Mouse (Mus musculus): ENCODE results near the gene Rtf2. TPM values are rescaled to one million over a fixed set of nuclear protein-coding genes. Genes with fewer than 3 reads are reported as not detected.

Gene Rtf2
- polyA plus RNA-seq, 1 experiment = 53.6 TPM

DNA sequence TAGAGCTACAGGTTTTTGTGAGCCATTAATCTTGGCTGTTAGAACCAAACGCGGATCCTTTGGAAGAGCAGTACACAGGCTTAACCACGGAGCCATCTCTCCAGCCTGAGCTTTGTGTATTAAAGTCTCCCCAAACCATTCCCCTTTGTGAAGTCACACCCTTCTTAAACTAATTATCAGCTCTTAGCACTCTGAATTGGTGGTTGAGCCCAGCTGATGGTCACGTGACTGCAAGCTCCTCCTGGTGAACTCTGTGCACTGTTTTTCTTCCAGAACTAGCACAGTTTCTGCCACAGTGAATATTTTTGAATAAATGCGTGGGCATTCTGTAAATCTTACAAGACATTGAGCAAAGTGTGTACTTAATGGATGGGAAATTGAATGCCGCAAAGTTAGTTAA, 820 bp downstream of the Rtf2 start:
- WGBS = 26% methylated on average over 6 of the region's 6 CpGs
- TF ChIP-seq CTCF (IDR thresholded peaks at IDR 0.05; ENCODE audit: control insufficient read depth, insufficient read depth, low read length) = no peak
- no peak for TF ChIP-seq POLR2A (IDR thresholded peaks at IDR 0.05; ENCODE audit: borderline replicate concordance, control insufficient read depth, low read depth, low read length)
- Histone ChIP-seq H3K4me3 (replicated peaks; ENCODE audit: control insufficient read depth, low read depth, low read length) (peak overlapping the region; percentile 80), H3K27ac (ENCODE audit: control insufficient read depth, insufficient read depth, low read depth, low read length, poor library complexity) (peak overlapping the region; percentile 79), H3K4me1 (ENCODE audit: control insufficient read depth, insufficient read depth, low read length) (no peaks in the 10 kb centered on the region; the same call in 1 of the 2 replicates)

DNA sequence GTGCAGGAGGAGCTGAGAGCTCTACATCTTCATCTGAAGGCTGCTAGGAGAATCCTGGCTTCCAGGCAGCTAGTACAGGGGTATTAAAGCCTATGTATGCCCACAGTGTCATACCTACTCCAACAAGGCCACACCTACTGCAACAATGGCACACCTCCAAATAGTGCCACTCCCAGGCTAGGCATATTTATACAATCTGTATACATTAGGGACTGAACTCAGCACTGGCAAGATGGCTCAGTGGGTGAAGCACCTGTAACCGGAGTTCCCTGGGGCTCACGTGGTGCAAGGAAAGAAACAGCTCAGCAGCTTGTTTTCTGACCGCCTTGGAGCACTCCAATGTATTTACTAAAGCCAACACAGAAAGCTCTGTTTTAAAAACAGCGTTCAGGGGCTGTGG, 5.3 kb downstream of the Rtf2 start:
- Histone ChIP-seq H3K27ac (ENCODE audit: control insufficient read depth, insufficient read depth, low read depth, low read length, poor library complexity) (no peak overlapping the region), H3K4me1 (ENCODE audit: control insufficient read depth, insufficient read depth, low read length) (no peaks in the 10 kb centered on the region; the same call in 1 of the 2 replicates), H3K4me3 (replicated peaks; ENCODE audit: control insufficient read depth, low read depth, low read length) (no peak overlapping the region)
- no peak for TF ChIP-seq CTCF (IDR thresholded peaks at IDR 0.05; ENCODE audit: control insufficient read depth, insufficient read depth, low read length)
- TF ChIP-seq POLR2A (IDR thresholded peaks at IDR 0.05; ENCODE audit: borderline replicate concordance, control insufficient read depth, low read depth, low read length) = no peak
- whole genome bisulfite sequencing = 90% methylated on average over 4 of the region's 4 CpGs

DNA sequence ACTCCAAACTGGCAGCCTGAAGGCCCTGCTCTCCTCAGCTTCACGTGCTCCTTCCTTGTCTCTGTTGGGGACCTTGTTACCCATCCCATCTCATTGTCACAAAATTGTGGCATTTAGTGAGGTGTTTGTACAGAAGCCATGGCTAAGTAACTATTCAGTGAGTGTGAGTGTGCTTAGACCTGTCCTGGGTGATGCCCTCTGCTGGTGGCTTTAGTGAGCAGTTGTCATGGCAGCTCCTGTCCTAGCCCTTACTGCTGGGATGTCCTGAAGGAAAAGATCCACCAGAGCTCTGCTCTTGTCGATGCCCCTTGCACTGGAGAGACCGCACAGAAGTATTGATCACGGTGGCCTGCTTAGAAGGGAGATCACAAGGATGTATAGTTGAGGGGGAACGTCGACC, 7.0 kb downstream of the Rtf2 start:
- H3K27ac ChIP-seq (ENCODE audit: control insufficient read depth, insufficient read depth, low read depth, low read length, poor library complexity) = no peak overlapping the region
- 90% methylated on average over 6 of the region's 6 CpGs for WGBS
- no peak overlapping the region for H3K4me3 ChIP-seq (replicated peaks; ENCODE audit: control insufficient read depth, low read depth, low read length)
- H3K4me1 ChIP-seq (ENCODE audit: control insufficient read depth, insufficient read depth, low read length) = no peaks in the 10 kb centered on the region; the same call in 1 of the 2 replicates
- TF ChIP-seq POLR2A (IDR thresholded peaks at IDR 0.05; ENCODE audit: borderline replicate concordance, control insufficient read depth, low read depth, low read length) = no peak
- TF ChIP-seq CTCF (IDR thresholded peaks at IDR 0.05; ENCODE audit: control insufficient read depth, insufficient read depth, low read length) = peak; percentile 73

DNA sequence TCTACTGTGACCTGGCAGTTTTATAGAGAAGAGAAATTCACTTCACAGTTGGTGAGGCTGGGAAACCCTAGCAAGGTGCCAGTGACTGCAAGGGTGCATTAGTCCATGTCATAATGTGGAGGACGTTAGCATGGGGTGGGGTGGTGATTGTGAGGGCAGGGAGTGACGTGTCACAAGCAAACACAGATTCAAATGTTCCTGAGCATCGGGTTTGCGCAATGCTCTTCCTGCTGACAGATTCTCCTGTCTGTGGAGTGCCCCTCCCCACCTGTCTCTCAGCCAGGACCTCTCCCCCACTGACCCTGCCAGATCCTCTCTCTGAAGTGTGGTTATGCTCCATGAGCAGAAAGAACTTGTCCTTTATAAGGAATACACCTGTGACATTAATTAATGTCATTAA, 8.0 kb downstream of the Rtf2 start:
- TF ChIP-seq CTCF (IDR thresholded peaks at IDR 0.05; ENCODE audit: control insufficient read depth, insufficient read depth, low read length) (no peak), POLR2A (IDR thresholded peaks at IDR 0.05; ENCODE audit: borderline replicate concordance, control insufficient read depth, low read depth, low read length) (no peak)
- Histone ChIP-seq H3K4me1 (ENCODE audit: control insufficient read depth, insufficient read depth, low read length) (no peaks in the 10 kb centered on the region), H3K27ac (ENCODE audit: control insufficient read depth, insufficient read depth, low read depth, low read length, poor library complexity) (no peak overlapping the region), H3K4me3 (replicated peaks; ENCODE audit: control insufficient read depth, low read depth, low read length) (no peak overlapping the region)
- WGBS = 73% methylated on average over 4 of the region's 4 CpGs

DNA sequence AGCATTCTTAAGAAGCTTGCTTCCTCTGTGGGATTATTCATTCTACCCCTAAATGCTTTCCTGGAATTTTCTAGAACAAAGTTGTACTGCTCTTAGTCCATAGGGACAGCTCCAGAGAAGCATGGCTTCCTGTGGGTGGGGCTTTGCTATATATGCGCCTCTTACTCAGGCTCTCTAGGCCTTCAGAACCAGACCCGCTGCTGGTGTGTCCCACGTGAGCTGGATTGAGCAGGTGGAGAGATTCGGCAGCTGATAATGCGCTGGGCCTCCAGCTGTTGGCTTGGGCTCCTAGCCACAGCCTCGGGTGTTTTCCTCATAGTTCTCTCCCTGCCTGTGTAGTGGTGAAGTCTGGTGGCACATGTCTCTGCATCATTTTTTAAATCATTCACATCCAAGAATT, 10.3 kb downstream of the Rtf2 start:
- TF ChIP-seq POLR2A (IDR thresholded peaks at IDR 0.05; ENCODE audit: borderline replicate concordance, control insufficient read depth, low read depth, low read length) = no peak
- no peak for TF ChIP-seq CTCF (IDR thresholded peaks at IDR 0.05; ENCODE audit: control insufficient read depth, insufficient read depth, low read length)
- no peak overlapping the region for H3K27ac ChIP-seq (ENCODE audit: control insufficient read depth, insufficient read depth, low read depth, low read length, poor library complexity)
- WGBS = 80% methylated on average over 6 of the region's 6 CpGs
- H3K4me1 ChIP-seq (ENCODE audit: control insufficient read depth, insufficient read depth, low read length) = no peaks in the 10 kb centered on the region
- H3K4me3 ChIP-seq (replicated peaks; ENCODE audit: control insufficient read depth, low read depth, low read length) = no peak overlapping the region

DNA sequence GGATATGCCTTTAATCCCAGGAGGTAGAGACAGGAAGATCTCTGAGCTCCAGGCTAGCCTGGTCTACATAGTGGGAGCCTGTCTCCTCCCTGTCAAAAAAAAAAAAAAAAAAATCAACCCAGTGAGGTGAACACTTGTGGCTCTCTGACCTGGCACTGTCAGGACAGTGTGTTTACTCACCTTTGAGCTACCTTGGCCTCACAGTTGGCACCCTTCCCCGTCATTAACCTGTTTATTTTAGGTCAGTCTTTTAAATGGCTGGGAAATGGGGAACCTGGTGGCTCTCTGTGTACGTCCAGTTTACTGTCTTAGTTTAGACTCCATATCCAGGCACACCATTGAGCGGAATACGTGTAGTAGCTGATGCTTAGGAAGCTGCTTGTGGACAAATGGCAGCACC, 11.7 kb downstream of the Rtf2 start:
- Histone ChIP-seq H3K4me1 (ENCODE audit: control insufficient read depth, insufficient read depth, low read length) (no peaks in the 10 kb centered on the region), H3K4me3 (replicated peaks; ENCODE audit: control insufficient read depth, low read depth, low read length) (no peak overlapping the region), H3K27ac (ENCODE audit: control insufficient read depth, insufficient read depth, low read depth, low read length, poor library complexity) (no peak overlapping the region)
- WGBS = 91% methylated on average over 4 of the region's 4 CpGs
- TF ChIP-seq POLR2A (IDR thresholded peaks at IDR 0.05; ENCODE audit: borderline replicate concordance, control insufficient read depth, low read depth, low read length) (no peak), CTCF (IDR thresholded peaks at IDR 0.05; ENCODE audit: control insufficient read depth, insufficient read depth, low read length) (no peak)

DNA sequence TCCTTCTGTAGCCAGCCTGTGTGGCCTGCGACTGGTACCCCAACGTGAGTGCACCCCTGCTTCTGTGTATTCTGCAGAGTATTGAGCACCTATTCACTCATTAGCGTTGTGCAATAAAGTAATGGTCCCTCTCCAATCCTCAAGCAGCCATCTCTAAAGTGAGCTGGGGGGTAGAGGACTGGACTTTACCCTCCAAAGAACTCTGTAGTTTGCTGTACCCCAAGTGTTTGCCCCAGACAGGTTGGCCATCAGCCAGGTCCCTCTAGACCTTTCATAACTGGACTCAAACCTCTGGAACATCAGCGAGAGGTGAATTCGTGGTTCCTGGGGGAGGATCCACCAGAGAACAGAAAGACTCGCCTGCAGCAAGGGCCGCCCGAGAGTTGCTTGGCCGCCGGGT, 12.1 kb downstream of the Rtf2 start:
- 94% methylated on average over 10 of the region's 10 CpGs for WGBS
- no peak for TF ChIP-seq POLR2A (IDR thresholded peaks at IDR 0.05; ENCODE audit: borderline replicate concordance, control insufficient read depth, low read depth, low read length)
- TF ChIP-seq CTCF (IDR thresholded peaks at IDR 0.05; ENCODE audit: control insufficient read depth, insufficient read depth, low read length) = no peak
- Histone ChIP-seq H3K27ac (ENCODE audit: control insufficient read depth, insufficient read depth, low read depth, low read length, poor library complexity) (no peak overlapping the region), H3K4me3 (replicated peaks; ENCODE audit: control insufficient read depth, low read depth, low read length) (no peak overlapping the region), H3K4me1 (ENCODE audit: control insufficient read depth, insufficient read depth, low read length) (no peaks in the 10 kb centered on the region)

DNA sequence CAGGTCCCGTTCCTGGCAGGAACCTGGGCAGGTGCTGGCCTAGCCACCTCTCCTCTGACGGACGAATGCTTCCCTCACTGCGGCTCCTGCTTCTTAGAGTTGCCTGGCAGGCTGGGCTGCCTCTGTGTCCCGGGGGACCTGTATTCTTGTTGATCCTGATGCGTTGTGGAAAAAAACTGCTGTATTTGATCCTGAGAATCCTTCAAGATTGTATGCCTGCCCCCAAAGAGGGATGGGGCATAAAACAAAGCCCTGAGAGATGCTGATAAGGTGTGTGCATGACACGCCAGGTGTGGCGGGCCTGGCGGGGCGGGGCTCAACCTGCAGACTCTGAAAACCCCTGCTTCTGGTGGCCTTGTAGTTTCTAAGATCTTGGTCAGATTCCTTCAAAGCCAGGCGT, 18.1 kb downstream of the Rtf2 start, which contains the start of gene Gcnt7:
TSS of gene Gcnt7 (minus strand) at position 101 of the 400 bp plus-strand sequence.
- no peak for TF ChIP-seq POLR2A (IDR thresholded peaks at IDR 0.05; ENCODE audit: borderline replicate concordance, control insufficient read depth, low read depth, low read length)
- no peak for TF ChIP-seq CTCF (IDR thresholded peaks at IDR 0.05; ENCODE audit: control insufficient read depth, insufficient read depth, low read length)
- H3K27ac ChIP-seq (ENCODE audit: control insufficient read depth, insufficient read depth, low read depth, low read length, poor library complexity) = no peak within 1 kb of the TSS
- H3K4me3 ChIP-seq (replicated peaks; ENCODE audit: control insufficient read depth, low read depth, low read length) = no peak within 1 kb of the TSS
- no peaks in the 10 kb centered on the region for H3K4me1 ChIP-seq (ENCODE audit: control insufficient read depth, insufficient read depth, low read length)
- WGBS = 89% methylated on average over 11 of the region's 11 CpGs

DNA sequence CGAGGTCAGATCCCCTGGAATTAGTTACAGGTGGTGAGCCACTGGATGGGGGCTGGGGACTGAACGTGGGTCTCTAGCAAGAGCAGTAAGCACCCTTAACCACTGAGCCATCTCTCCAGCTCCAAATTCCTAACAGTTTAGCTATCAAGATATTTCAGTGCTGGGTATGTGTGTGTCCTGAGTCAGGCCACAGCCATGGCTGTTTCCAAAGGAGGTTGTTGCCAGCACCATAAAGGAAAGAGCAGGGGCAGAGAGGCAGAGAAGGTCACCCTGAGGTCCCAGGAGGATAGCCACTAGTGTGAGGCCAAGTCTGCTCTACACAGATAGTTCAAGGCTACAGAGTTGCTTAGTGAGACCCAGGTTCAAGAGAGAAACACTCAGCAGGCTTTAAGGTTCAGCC, 20.3 kb downstream of the Rtf2 start:
- WGBS = 84% methylated on average over 2 of the region's 2 CpGs
- Histone ChIP-seq H3K4me3 (replicated peaks; ENCODE audit: control insufficient read depth, low read depth, low read length) (no peak overlapping the region), H3K27ac (ENCODE audit: control insufficient read depth, insufficient read depth, low read depth, low read length, poor library complexity) (no peak overlapping the region), H3K4me1 (ENCODE audit: control insufficient read depth, insufficient read depth, low read length) (no peaks in the 10 kb centered on the region)
- TF ChIP-seq POLR2A (IDR thresholded peaks at IDR 0.05; ENCODE audit: borderline replicate concordance, control insufficient read depth, low read depth, low read length) (no peak), CTCF (IDR thresholded peaks at IDR 0.05; ENCODE audit: control insufficient read depth, insufficient read depth, low read length) (no peak)
